Mouse (Mus musculus) kidney, embryonic 15.5 days (tissue): ENCODE results near the gene Schip1. TPM values are rescaled to one million over a fixed set of nuclear protein-coding genes. Genes with fewer than 3 reads are reported as not detected.
A peak's percentile ranks its signal among the peaks of the same experiment; 100 is the strongest.

Experiments used
- ATAC-seq: fragments of 200-750 bp; cut with Nextera tagmentation; replicated peaks from 2 replicates; pipeline ENCODE4 v1.8.0; 2017; ENCODE audit warnings: moderate TSS enrichment; ENCODE audit not compliant: low FRiP score
- H3K27ac ChIP-seq: fragments of 300-500 bp; sonication (generic); 2 replicates; pipeline ENCODE4 v1.5.1; 2015; ENCODE audit warnings: mild to moderate bottlenecking, inconsistent platforms
- H3K27me3 ChIP-seq: fragments of 300-500 bp; sonication (generic); 2 replicates; pipeline ENCODE4 v1.6.1; 2015; ENCODE audit warnings: inconsistent platforms
- H3K36me3 ChIP-seq: fragments of 300-500 bp; sonication (generic); 2 replicates; pipeline ENCODE4 v1.6.1; 2015; ENCODE audit warnings: inconsistent platforms
- H3K4me1 ChIP-seq: fragments of 300-500 bp; sonication (generic); 2 replicates; pipeline ENCODE4 v1.6.1; 2015; ENCODE audit warnings: inconsistent platforms
- H3K4me2 ChIP-seq: fragments of 300-500 bp; sonication (generic); 2 replicates; pipeline ENCODE4 v1.6.1; 2015; ENCODE audit warnings: moderate library complexity, mild to moderate bottlenecking, inconsistent platforms
- H3K4me3 ChIP-seq: fragments of 300-500 bp; sonication (generic); replicated peaks from 2 replicates; pipeline ENCODE4 v1.5.1; 2015; ENCODE audit warnings: mild to moderate bottlenecking, inconsistent platforms
- H3K9ac ChIP-seq: fragments of 300-500 bp; sonication (generic); 2 replicates; pipeline ENCODE4 v1.6.1; 2015; ENCODE audit warnings: mild to moderate bottlenecking, inconsistent platforms
- H3K9me3 ChIP-seq: fragments of 300-500 bp; sonication (generic); replicated peaks from 2 replicates; pipeline ENCODE4 v1.6.1; 2016; ENCODE audit warnings: inconsistent platforms
- WGBS: fragments of 180-500 bp; shearing (Covaris S2); methylation state at CpG from one replicate; pipeline ENCODE4 v1.1.7; 2015; ENCODE audit warnings: mixed read lengths; 5-methylcytosine and 5-hydroxymethylcytosine counted together
- polyA plus RNA-seq: library from polyadenylated mRNA; unstranded; fragments of >200 nt; fragmentation: Nextera tagmentation; extraction: Ambion mirVana; gene quantifications from 2 replicates; pipeline ENCODE4 v1.2.1, GENCODE M21; 2015

Gene Schip1
- polyA plus RNA-seq, 1 experiment from 2014 or later = 51.3 TPM

- peak overlapping the region; percentile 78 for H3K27ac ChIP-seq
- WGBS = 63% methylated on average over 14 of the region's 14 CpGs
- H3K9me3 ChIP-seq = no peaks in the 10 kb centered on the region
- peak overlapping the region; percentile 39 for H3K4me2 ChIP-seq
- H3K9ac ChIP-seq = 0 out of 2 replicates have a peak overlapping the region, but pooled peaks have one; percentile 17
- H3K4me1 ChIP-seq = peaks cover 50% of the 10 kb centered on the region
- no peaks in the 10 kb centered on the region for H3K36me3 ChIP-seq
- no peak for ATAC-seq
- H3K27me3 ChIP-seq = no peaks in the 10 kb centered on the region
- H3K4me3 ChIP-seq = no peak overlapping the region
Observed at GRCm38 (mm10) chr3:68583771-68584511, 519.3 kb downstream of the Schip1 start.

DNA sequence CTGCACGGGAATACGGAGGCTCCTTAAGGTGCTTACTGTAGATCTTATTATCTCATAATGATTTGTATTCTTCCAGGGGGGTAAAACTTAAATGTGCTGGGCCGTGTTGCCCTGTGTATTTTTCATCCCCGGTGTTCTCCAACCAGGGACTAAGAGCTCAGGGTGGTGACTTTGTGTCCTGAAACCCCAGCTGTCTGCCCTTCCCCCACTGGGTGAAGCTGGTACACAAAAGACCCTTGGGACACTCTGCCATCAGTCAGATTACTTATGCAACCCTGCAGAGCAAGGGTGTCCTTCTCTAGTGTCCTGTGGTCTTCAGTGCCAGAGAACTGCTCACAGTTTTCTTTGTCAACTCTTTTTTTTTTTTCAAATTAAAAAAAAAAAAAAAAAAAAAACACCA, 520.6 kb downstream of the Schip1 start:
- peaks cover 53% of the 10 kb centered on the region for H3K4me1 ChIP-seq
- WGBS = 82% methylated on average over 4 of the region's 4 CpGs
- no peak overlapping the region for H3K4me3 ChIP-seq
- no peaks in the 10 kb centered on the region for H3K27me3 ChIP-seq
- no peak for ATAC-seq
- H3K9me3 ChIP-seq = no peaks in the 10 kb centered on the region
- H3K4me2 ChIP-seq = no peak overlapping the region
- no peaks in the 10 kb centered on the region for H3K36me3 ChIP-seq
- H3K9ac ChIP-seq = no peak overlapping the region
- no peak overlapping the region for H3K27ac ChIP-seq

- Histone ChIP-seq H3K36me3 (no peaks in the 10 kb centered on the region), H3K4me2 (no peak overlapping the region), H3K27me3 (no peaks in the 10 kb centered on the region), H3K4me3 (no peak overlapping the region), H3K9me3 (no peaks in the 10 kb centered on the region), H3K9ac (no peak overlapping the region), H3K4me1 (peaks cover 63% of the 10 kb centered on the region), H3K27ac (peak overlapping the region; percentile 78)
- 28% methylated on average over 9 of the region's 9 CpGs for WGBS
- peak; percentile 26; the same call in 1 of the 2 replicates for ATAC-seq
Observed at GRCm38 (mm10) chr3:68586646-68587064, 522.1 kb downstream of the Schip1 start.

DNA sequence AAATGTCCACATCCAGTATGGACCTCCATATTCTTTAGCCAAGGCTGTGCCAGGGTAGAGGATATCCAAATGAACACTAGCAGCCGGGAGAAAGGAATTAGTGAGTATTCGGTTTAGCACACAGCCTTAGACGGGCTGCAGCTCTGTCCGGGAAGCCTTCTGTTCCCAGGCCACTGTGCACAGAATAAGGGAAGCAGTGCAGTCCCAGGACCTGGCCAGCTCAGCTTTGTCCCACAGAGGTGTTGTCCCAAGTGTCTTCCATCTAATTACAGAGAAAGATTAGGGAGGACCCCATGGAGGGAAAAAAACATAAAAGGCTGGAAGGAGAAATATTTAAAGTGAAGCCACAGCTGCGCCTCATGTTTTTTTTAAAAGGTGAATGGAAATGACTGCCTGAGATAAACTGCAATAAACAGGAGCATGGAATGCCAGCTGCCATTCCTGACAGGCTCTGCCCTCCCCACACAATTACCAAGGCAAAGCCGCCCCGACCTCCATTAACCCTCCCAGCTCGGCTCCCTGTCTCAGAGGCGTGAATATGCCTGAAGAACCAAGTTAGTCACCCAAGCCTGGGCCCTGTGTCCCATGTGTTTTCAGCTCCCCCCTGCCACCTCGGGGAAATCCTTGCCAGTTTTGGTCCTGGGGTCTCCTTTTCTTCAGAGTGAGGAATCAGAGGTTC, 523.1 kb downstream of the Schip1 start:
- H3K9ac ChIP-seq = no peak overlapping the region
- H3K4me3 ChIP-seq = no peak overlapping the region
- H3K27me3 ChIP-seq = no peaks in the 10 kb centered on the region
- peak overlapping the region; percentile 28; the same call in 1 of the 2 replicates for H3K27ac ChIP-seq
- peak; percentile 57 for ATAC-seq
- 50% methylated on average over 10 of the region's 10 CpGs for WGBS
- H3K4me1 ChIP-seq = peaks cover 65% of the 10 kb centered on the region
- H3K4me2 ChIP-seq = no peak overlapping the region
- H3K36me3 ChIP-seq = no peaks in the 10 kb centered on the region
- H3K9me3 ChIP-seq = no peaks in the 10 kb centered on the region

DNA sequence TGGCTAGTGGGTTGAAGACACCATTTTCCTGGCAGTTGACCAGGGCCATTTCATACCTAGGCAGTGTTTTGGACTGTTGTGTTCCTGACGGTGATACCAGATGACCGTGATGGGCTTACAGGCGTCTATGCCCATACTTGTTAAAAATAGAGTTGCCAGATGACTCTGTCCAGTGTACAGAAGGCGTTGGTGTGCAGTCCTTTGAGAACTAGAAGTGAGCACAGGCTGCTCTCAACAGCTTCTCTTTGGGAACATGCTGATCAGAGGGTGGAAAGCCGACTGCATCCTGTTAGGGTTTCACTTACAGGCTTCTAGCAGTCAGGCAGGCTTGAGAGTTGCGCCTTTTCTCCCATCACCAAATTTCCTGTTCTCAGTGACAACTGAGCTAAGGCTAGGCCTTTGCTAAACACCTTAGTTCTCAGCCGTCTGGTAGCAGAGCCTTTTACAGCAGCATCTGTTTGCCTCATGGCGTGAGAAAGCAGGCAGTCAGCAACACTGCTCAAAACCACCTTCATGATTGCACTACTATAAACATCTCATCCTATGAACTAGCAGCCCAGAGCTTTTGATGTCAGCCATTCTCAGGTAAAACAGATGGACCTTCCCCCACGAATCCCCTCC, 524.7 kb downstream of the Schip1 start:
- Histone ChIP-seq H3K4me2 (no peak overlapping the region), H3K27me3 (no peaks in the 10 kb centered on the region), H3K9ac (no peak overlapping the region), H3K27ac (no peak overlapping the region), H3K4me1 (peaks cover 57% of the 10 kb centered on the region), H3K9me3 (no peaks in the 10 kb centered on the region), H3K4me3 (no peak overlapping the region), H3K36me3 (no peaks in the 10 kb centered on the region)
- no peak for ATAC-seq
- 77% methylated on average over 9 of the region's 9 CpGs for WGBS

DNA sequence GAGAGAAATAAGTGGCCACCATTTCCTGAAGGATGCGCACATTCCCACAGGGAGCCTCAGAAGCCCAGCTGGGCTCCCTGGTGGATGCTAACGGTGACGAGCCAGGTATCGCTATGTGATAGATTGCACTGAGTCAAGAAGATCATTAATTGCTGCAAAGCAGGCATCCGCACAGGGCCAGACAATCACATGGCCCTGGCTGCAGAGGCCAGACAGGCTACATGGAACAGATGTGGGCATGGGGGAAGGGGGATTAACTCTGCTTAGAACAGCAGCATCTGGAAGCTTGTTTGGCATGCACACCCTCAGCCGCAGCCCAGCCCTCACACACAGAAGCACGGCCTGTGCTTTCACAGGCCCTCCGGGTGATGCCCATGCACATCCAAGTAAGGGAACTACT, 525.8 kb downstream of the Schip1 start:
- H3K27me3 ChIP-seq = no peaks in the 10 kb centered on the region
- 54% methylated on average over 8 of the region's 8 CpGs for WGBS
- H3K9me3 ChIP-seq = no peaks in the 10 kb centered on the region
- no peak for ATAC-seq
- H3K27ac ChIP-seq = no peak overlapping the region
- no peak overlapping the region for H3K4me2 ChIP-seq
- no peak overlapping the region for H3K9ac ChIP-seq
- no peaks in the 10 kb centered on the region for H3K36me3 ChIP-seq
- H3K4me3 ChIP-seq = no peak overlapping the region
- H3K4me1 ChIP-seq = peaks cover 58% of the 10 kb centered on the region

- Histone ChIP-seq H3K36me3 (no peaks in the 10 kb centered on the region), H3K27me3 (no peaks in the 10 kb centered on the region), H3K4me1 (peaks cover 48% of the 10 kb centered on the region), H3K4me2 (no peak overlapping the region), H3K4me3 (no peak overlapping the region), H3K9ac (no peak overlapping the region), H3K9me3 (no peaks in the 10 kb centered on the region), H3K27ac (peak overlapping the region; percentile 43)
- 59% methylated on average over 10 of the region's 10 CpGs for WGBS
- no peak for ATAC-seq
Observed at GRCm38 (mm10) chr3:68592575-68592974, 528.0 kb downstream of the Schip1 start.

- H3K4me2 ChIP-seq = no peak overlapping the region
- WGBS = 68% methylated on average over 12 of the region's 12 CpGs
- peaks cover 41% of the 10 kb centered on the region for H3K4me1 ChIP-seq
- no peak overlapping the region for H3K4me3 ChIP-seq
- no peaks in the 10 kb centered on the region for H3K9me3 ChIP-seq
- H3K27me3 ChIP-seq = no peaks in the 10 kb centered on the region
- no peaks in the 10 kb centered on the region for H3K36me3 ChIP-seq
- peak overlapping the region; percentile 43; the same call in 1 of the 2 replicates for H3K27ac ChIP-seq
- no peak for ATAC-seq
- no peak overlapping the region for H3K9ac ChIP-seq
Observed at GRCm38 (mm10) chr3:68593073-68593867, 528.7 kb downstream of the Schip1 start.

- ATAC-seq = peak; percentile 46; the same call in 1 of the 2 replicates
Observed at GRCm38 (mm10) chr3:68595316-68595925, 530.8 kb downstream of the Schip1 start.

DNA sequence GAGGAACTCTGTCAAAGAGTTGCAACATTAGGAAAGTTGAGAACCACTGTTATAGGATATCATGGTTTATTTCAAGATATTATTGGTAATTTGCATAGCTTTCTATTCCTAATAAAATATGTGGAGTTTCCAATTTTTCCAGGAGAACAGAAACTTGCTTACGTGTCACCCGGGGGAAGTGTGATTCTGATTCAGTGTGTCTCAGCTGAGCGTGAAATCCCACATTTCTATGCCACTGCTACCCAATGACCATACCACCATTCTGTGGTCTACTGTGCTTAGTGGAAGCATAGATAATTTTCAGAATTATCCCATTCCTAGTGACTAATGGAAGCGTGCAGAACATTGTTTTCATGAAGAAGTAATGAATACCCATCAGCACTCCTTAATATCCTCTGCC, 532.3 kb downstream of the Schip1 start:
- Histone ChIP-seq H3K27me3 (no peaks in the 10 kb centered on the region), H3K36me3 (no peaks in the 10 kb centered on the region), H3K27ac (no peak overlapping the region), H3K4me1 (peaks cover 24% of the 10 kb centered on the region), H3K4me2 (no peak overlapping the region), H3K9me3 (no peaks in the 10 kb centered on the region), H3K4me3 (no peak overlapping the region), H3K9ac (no peak overlapping the region)
- 90% methylated on average over 4 of the region's 4 CpGs for WGBS
- ATAC-seq = no peak

More at GRCm38 (mm10) chr3:68595316-68595925, 530.8 kb downstream of the Schip1 start:
- WGBS = 57% methylated on average over 10 of the region's 10 CpGs
- H3K4me1 ChIP-seq = peaks cover 35% of the 10 kb centered on the region
- peak overlapping the region; percentile 34 for H3K27ac ChIP-seq
- no peaks in the 10 kb centered on the region for H3K27me3 ChIP-seq
- no peak overlapping the region for H3K4me2 ChIP-seq
- H3K36me3 ChIP-seq = no peaks in the 10 kb centered on the region
- no peak overlapping the region for H3K9ac ChIP-seq
- H3K4me3 ChIP-seq = no peak overlapping the region
- no peaks in the 10 kb centered on the region for H3K9me3 ChIP-seq

GRCm38 (mm10) chr3:68602891-68603290, 538.3 kb downstream of the Schip1 start:
- Histone ChIP-seq H3K9me3 (no peaks in the 10 kb centered on the region), H3K36me3 (no peaks in the 10 kb centered on the region), H3K4me3 (no peak overlapping the region), H3K4me1 (no peaks in the 10 kb centered on the region), H3K4me2 (no peak overlapping the region), H3K27ac (no peak overlapping the region), H3K27me3 (no peaks in the 10 kb centered on the region), H3K9ac (no peak overlapping the region)
- ATAC-seq = no peak
- 86% methylated on average over 9 of the region's 9 CpGs for WGBS
